Comparison of ENCODE assay signal across 23 mouse cellular contexts in the genomic region with DNA sequence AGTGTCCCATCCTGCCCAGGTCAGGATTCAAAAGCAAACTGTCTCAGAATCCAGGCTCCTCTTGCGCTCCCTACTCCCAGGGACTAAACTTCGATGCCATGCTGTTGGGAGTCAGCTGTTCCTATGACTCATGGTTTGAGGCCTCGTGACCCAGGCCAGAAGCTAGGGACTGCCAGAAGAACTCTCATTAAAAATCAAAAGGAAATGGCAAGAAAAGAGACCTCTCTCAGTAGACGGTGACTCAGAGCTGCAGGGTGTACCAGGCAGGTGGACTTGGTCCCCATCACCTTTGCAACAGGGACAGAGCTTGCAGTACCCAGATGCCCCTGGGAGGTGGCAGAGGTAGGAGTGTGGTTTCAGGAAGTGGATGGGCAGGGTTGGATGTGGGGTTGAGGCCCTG. TPM values are rescaled to one million over a fixed set of nuclear protein-coding genes. Genes with fewer than 3 reads are reported as not detected.
A peak's percentile ranks its signal among the peaks of the same experiment; 100 is the strongest.
DNase-seq lines count a peak whose midpoint lies in the region; ATAC-seq lines count a peak whose summit lies in the region.
"Had no signal": no experiment of that assay in that cellular context is flagged by ENCODE, and none has a peak within 500 bp of the region (broad histone marks: within the 10 kb centered on the region; RNA-seq: fewer than 3 reads in every experiment).

A gene (plus strand): TSS at position 212 of the 400 bp plus-strand sequence.

- H3K36me3 ChIP-seq in forebrain, embryonic 15.5 days: no peaks in the 10 kb centered on the region
- H3K36me3 ChIP-seq: embryonic facial prominence, embryonic 10.5 days; forebrain, embryonic 12.5 days; midbrain, embryonic 12.5 days had no signal

- H3K9me3 ChIP-seq in forebrain, embryonic 15.5 days: no peaks in the 10 kb centered on the region
- H3K9me3 ChIP-seq: embryonic facial prominence, embryonic 10.5 days; forebrain, embryonic 12.5 days; midbrain, embryonic 12.5 days had no signal

- H3K4me1 ChIP-seq in forebrain, embryonic 15.5 days: 0 out of 2 replicates have a peak, but pooled peaks cover 6% of the 10 kb centered on the region
- H3K4me1 ChIP-seq: midbrain, embryonic 12.5 days had no signal

- H3K4me2 ChIP-seq in forebrain, embryonic 15.5 days (replicated peaks): no peak within 1 kb of the TSS
- H3K4me2 ChIP-seq: forebrain, embryonic 12.5 days; heart, embryonic 11.5 days; lung, embryonic 14.5 days; midbrain, embryonic 12.5 days had no signal

- ATAC-seq in forebrain, embryonic 15.5 days (replicated peaks): no peak

- DNase-seq in adrenal gland, adult 2 months: peak; percentile 59
- DNase-seq in adrenal gland, postnatal 4 days (ENCODE audit: low spot score in 2 of 2): no peak
- DNase-seq in lung, postnatal 36 days: peak; percentile 26
- no peak for DNase-seq in lung, postnatal 4 days
- DNase-seq in fibroblast of lung, adult 2 months (ENCODE audit: low read depth): peak; percentile 62
- peak; percentile 24 for DNase-seq in skeletal muscle tissue, adult 2 months (ENCODE audit: low read depth, low spot score)
- DNase-seq in cerebellum, postnatal 36 days: no peak
- DNase-seq: B cell, adult 2 months; cerebellum, postnatal 10 days; kidney, postnatal 25 days; liver; lung, embryonic 14.5 days; spleen, adult 18-20 months; thymus, postnatal 36 days had no signal

- H3K9ac ChIP-seq in forebrain, embryonic 15.5 days (replicated peaks): no peak within 1 kb of the TSS
- H3K9ac ChIP-seq: forebrain, embryonic 12.5 days; lung, embryonic 14.5 days; midbrain, embryonic 12.5 days had no signal

- WGBS in forebrain, embryonic 15.5 days: 81% methylated on average over 4 of the region's 4 CpGs

- H3K27me3 ChIP-seq in forebrain, embryonic 15.5 days: no peaks in the 10 kb centered on the region

- H3K27ac ChIP-seq in forebrain, embryonic 15.5 days (replicated peaks): no peak within 1 kb of the TSS
- H3K27ac ChIP-seq: forebrain, embryonic 12.5 days; midbrain, embryonic 12.5 days had no signal

- no peak within 1 kb of the TSS for H3K4me3 ChIP-seq in forebrain, embryonic 15.5 days
- H3K4me3 ChIP-seq: embryonic facial prominence, embryonic 10.5 days; forebrain, embryonic 12.5 days; midbrain, embryonic 12.5 days had no signal

RNA-seq across cellular contexts. Expression of the gene that starts here (rescaled TPM):
- total RNA-seq in adrenal gland, adult 2 months (2021): 1 to 10 TPM; 1.4 to 4.6 TPM
- polyA plus RNA-seq in adrenal gland, adult 2 months (2012; rRNA removed): 0.73 and 1.4 TPM in 2 replicates
- total RNA-seq in adrenal gland, postnatal 4 days (2021): 1 to 10 TPM; 1.3 to 1.5 TPM
- polyA plus RNA-seq in forebrain, embryonic 15.5 days (2015; fragmentation: Nextera tagmentation; extraction: Ambion mirVana): not detected in 2 replicates
- total RNA-seq: hematopoietic stem cell, adult 5-6 weeks had no signal
- polyA plus RNA-seq: embryonic facial prominence, embryonic 10.5 days; forebrain, embryonic 12.5 days; heart, embryonic 11.5 days; intestine, embryonic 14.5 days; lung, embryonic 14.5 days; midbrain, embryonic 12.5 days; neural tube, embryonic 11.5 days; stomach, embryonic 16.5 days had no signal

Comparison
In these comparisons a context has a peak if more than half of its experiments do, and no peak if none do; other contexts are left out.
1. DNase-seq: peak in adrenal gland, adult 2 months (single experiment), lung, postnatal 36 days (single experiment), fibroblast of lung, adult 2 months (single experiment) and skeletal muscle tissue, adult 2 months (single experiment); none in adrenal gland, postnatal 4 days (0 of 2), lung, postnatal 4 days (0 of 2) and cerebellum, postnatal 36 days (0 of 2).